Mouse (Mus musculus): ENCODE measurements at regions not wholly inside any gene's neighbourhood (a gene's known extent, or its start where the extent isn't known, plus 50 kb on each side); places are given as distances from the start of the nearest gene placed in this dataset.

- TF ChIP-seq CTCF (IDR thresholded peaks at IDR 0.05; ENCODE audit: borderline replicate concordance, extremely low read depth, insufficient read depth, insufficient read length) (no peak), POLR2A (IDR thresholded peaks at IDR 0.05; ENCODE audit: borderline replicate concordance, extremely low read depth, insufficient read depth, insufficient read length, poor library complexity, severe bottlenecking) (no peak)
Observed at GRCm38 (mm10) chr4:78927144-78927543, 715.4 kb upstream of the Ptprd start.
